Mouse (Mus musculus) erythroblast, embryonic 14.5 days (primary cell): Measurements from ENCODE around the gene Pcsk5.

ENCODE experiments used
- GATA1 ChIP-seq: IDR thresholded peaks from 2 replicates; pipeline ENCODE4 v1.6.1; 2012; ENCODE audit warnings: low read length, inconsistent platforms, mixed read lengths
- TAL1 ChIP-seq: IDR thresholded peaks from 3 replicates; pipeline ENCODE4 v1.6.1; 2012; ENCODE audit warnings: low read length, inconsistent platforms, mixed read lengths

DNA sequence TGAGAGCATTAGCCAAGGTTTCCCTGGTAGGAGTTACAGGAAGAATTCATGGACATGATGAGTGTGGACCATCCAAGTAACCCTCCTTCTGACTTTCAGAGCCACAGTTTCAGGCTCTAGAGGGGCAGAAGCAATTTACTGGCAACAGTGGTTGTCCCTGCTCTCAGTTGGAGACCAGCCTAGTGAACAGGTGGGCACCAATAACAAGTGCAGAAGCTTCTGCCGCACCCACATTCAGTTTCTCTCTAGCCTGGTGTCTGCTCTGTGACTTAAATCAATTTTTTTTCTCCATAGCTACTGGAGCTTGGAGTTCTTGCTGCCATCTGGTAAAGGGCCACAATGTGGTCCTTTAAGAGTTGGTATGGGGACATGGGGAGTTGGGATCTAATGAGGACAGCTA lies 341.3 kb downstream of the Pcsk5 start:
- no peak for TF ChIP-seq GATA1
- no peak for TF ChIP-seq TAL1
